Mouse (Mus musculus) bone marrow macrophage, adult 2 months (primary cell): ENCODE measurements around the gene Aif1l.

Source experiments
- CTCF ChIP-seq: IDR thresholded peaks from 2 replicates; pipeline ENCODE4 v1.5.1; 2012; ENCODE audit warnings: low read depth, mild to moderate bottlenecking, low read length, moderate library complexity
- POLR2A ChIP-seq: IDR thresholded peaks from 2 replicates; pipeline ENCODE4 v1.6.1; 2012; ENCODE audit warnings: mild to moderate bottlenecking, low read depth, low read length, borderline replicate concordance

- TF ChIP-seq CTCF (no peak), POLR2A (no peak)
Measured at GRCm38 (mm10) chr2:31955686-31956085, 5.7 kb downstream of the Aif1l start.
